Mouse (Mus musculus) embryonic fibroblast, embryonic 13.5 days (primary cell): ENCODE results near the gene Pttg1ip.

Experiments used
- CTCF ChIP-seq: IDR thresholded peaks from 2 replicates; pipeline ENCODE4 v1.5.1; 2011; ENCODE audit warnings: mild to moderate bottlenecking, control low read depth, low read length, moderate library complexity, borderline replicate concordance; ENCODE audit not compliant: insufficient read depth
- POLR2A ChIP-seq: IDR thresholded peaks from 2 replicates; pipeline ENCODE4 v1.6.1; 2011; ENCODE audit warnings: low read depth, mild to moderate bottlenecking, control low read depth, low read length, moderate library complexity

GRCm38 (mm10) chr10:77591546-77591945 is 10.0 kb downstream of the Pttg1ip start:
- TF ChIP-seq CTCF (no peak), POLR2A (no peak)
